Mouse (Mus musculus) kidney, adult 8-10 months (tissue): ENCODE results near the gene Pirb.

Source experiments
- DNase-seq, 2 experiments: peaks; one replicate each; pipeline ENCODE4 v3.0.0; 2022

Pirb gene

GRCm38 (mm10) chr7:3692382-3692986, 27.7 kb downstream of the Pirb start, which contains the start of gene Tsen34:
Tsen34 (plus strand) TSS chr7:3692863.
- DNase-seq: peak in 1 of 2 experiments; percentile 19

- DNase-seq: no peak
These were observed 28.3 kb downstream of the Pirb start for GRCm38 (mm10) chr7:3691919-3692318.

GRCm38 (mm10) chr7:3685400-3686187, 34.6 kb downstream of the Pirb start:
- no peak for DNase-seq

- no peak for DNase-seq
These were observed 35.5 kb downstream of the Pirb start for GRCm38 (mm10) chr7:3684698-3685097.

- no peak for DNase-seq
These were observed 36.2 kb downstream of the Pirb start for GRCm38 (mm10) chr7:3683908-3684550.

GRCm38 (mm10) chr7:3677342-3677741, 42.8 kb downstream of the Pirb start, which contains the start of gene Tmc4:
Tmc4 (minus strand) TSS chr7:3677553.
- peak; percentile 57 to 76 for DNase-seq

- DNase-seq: no peak
These were observed 43.8 kb downstream of the Pirb start for GRCm38 (mm10) chr7:3676371-3676770.

- DNase-seq: no peak
These were observed 45.0 kb downstream of the Pirb start for GRCm38 (mm10) chr7:3675228-3675548.

GRCm38 (mm10) chr7:3674507-3675227, 45.5 kb downstream of the Pirb start:
- peak; percentile 56 to 83 for DNase-seq

GRCm38 (mm10) chr7:3666921-3667391, 53.2 kb downstream of the Pirb start:
- DNase-seq: no peak

- peak; percentile 98 for DNase-seq
These were observed 54.7 kb downstream of the Pirb start, which contains the start of gene Leng1 for GRCm38 (mm10) chr7:3665215-3666114. Leng1 (minus strand) TSS chr7:3665840.

GRCm38 (mm10) chr7:3664524-3665214, 55.5 kb downstream of the Pirb start:
- peak; percentile 51 to 57 for DNase-seq
